Mouse (Mus musculus) intestine, postnatal 0 days (tissue): Measurements from ENCODE around the gene Psapl1. TPM values are rescaled to one million over a fixed set of nuclear protein-coding genes. Genes with fewer than 3 reads are reported as not detected.

Experiments
- ATAC-seq: fragments of 200-750 bp; cut with Nextera tagmentation; 2 replicates; pipeline ENCODE4 v1.8.0; 2017; ENCODE audit warnings: mild to moderate bottlenecking, moderate TSS enrichment, moderate library complexity
- H3K27ac ChIP-seq: fragments of 300-500 bp; sonication (generic); 2 replicates; pipeline ENCODE4 v1.5.1; 2014; ENCODE audit warnings: mild to moderate bottlenecking, low read depth, low read length, moderate library complexity
- H3K27me3 ChIP-seq: fragments of 300-500 bp; sonication (generic); replicated peaks from 2 replicates; pipeline ENCODE4 v1.6.1; 2014; ENCODE audit warnings: low read length, mixed read lengths; ENCODE audit not compliant: control insufficient read depth, insufficient read depth
- H3K36me3 ChIP-seq: fragments of 300-500 bp; sonication (generic); 2 replicates; pipeline ENCODE4 v1.6.1; 2014; ENCODE audit warnings: mild to moderate bottlenecking, moderate library complexity; ENCODE audit not compliant: control insufficient read depth, insufficient read depth
- H3K4me1 ChIP-seq: fragments of 300-500 bp; sonication (generic); replicated peaks from 2 replicates; pipeline ENCODE4 v1.6.1; 2014; ENCODE audit warnings: antibody characterized with exemption, low read length, mixed read lengths; ENCODE audit not compliant: control insufficient read depth, insufficient read depth
- H3K4me2 ChIP-seq: fragments of 300-500 bp; sonication (generic); replicated peaks from 2 replicates; pipeline ENCODE4 v1.6.1; 2014; ENCODE audit warnings: low read depth, mild to moderate bottlenecking, moderate library complexity
- H3K4me3 ChIP-seq: fragments of 300-500 bp; sonication (generic); 2 replicates; pipeline ENCODE4 v1.5.1; 2014; ENCODE audit warnings: low read depth, low read length
- H3K9ac ChIP-seq: fragments of 300-500 bp; sonication (generic); 2 replicates; pipeline ENCODE4 v1.6.1; 2014; ENCODE audit warnings: mild to moderate bottlenecking, low read depth, low read length
- H3K9me3 ChIP-seq: fragments of 300-500 bp; sonication (generic); 2 replicates; pipeline ENCODE4 v1.6.1; 2016; ENCODE audit warnings: mixed run types; ENCODE audit not compliant: control insufficient read depth
- CTCF ChIP-seq: sonication (generic); IDR thresholded peaks from 2 replicates; pipeline ENCODE4 v1.5.1; 2016; ENCODE audit warnings: low read depth, mild to moderate bottlenecking, control low read depth, antibody characterized with exemption, moderate library complexity
- WGBS: fragments of 180-500 bp; shearing (Covaris S2); extraction: QIAGEN DNeasy Blood & Tissue Kit; methylation state at CpG from one replicate; pipeline ENCODE4 v1.1.7; 2014; 5-methylcytosine and 5-hydroxymethylcytosine counted together
- polyA plus RNA-seq: library from polyadenylated mRNA; unstranded; fragments of >200 nt; fragmentation: Nextera tagmentation; extraction: Ambion mirVana; gene quantifications from 2 replicates; pipeline ENCODE4 v1.2.1, GENCODE M21; 2015

Psapl1 gene
- polyA plus RNA-seq, 1 experiment from 2014 or later = 0.39 TPM

GRCm38 (mm10) chr5:36220105-36220504 lies 16.3 kb downstream of the Psapl1 start:
- WGBS = 84% methylated on average over 4 of the region's 4 CpGs
- Histone ChIP-seq H3K36me3 (no peaks in the 10 kb centered on the region), H3K4me2 (no peak overlapping the region), H3K4me1 (no peaks in the 10 kb centered on the region), H3K4me3 (no peak overlapping the region), H3K27ac (no peak overlapping the region; the same call in 1 of the 2 replicates), H3K9me3 (no peaks in the 10 kb centered on the region), H3K27me3 (no peaks in the 10 kb centered on the region), H3K9ac (no peak overlapping the region)
- ATAC-seq = no peak
- no peak for TF ChIP-seq CTCF

- Histone ChIP-seq H3K4me2 (no peak overlapping the region), H3K4me3 (no peak overlapping the region), H3K27ac (no peak overlapping the region), H3K36me3 (no peaks in the 10 kb centered on the region), H3K9ac (no peak overlapping the region), H3K9me3 (no peaks in the 10 kb centered on the region), H3K27me3 (no peaks in the 10 kb centered on the region), H3K4me1 (no peaks in the 10 kb centered on the region)
- ATAC-seq = no peak
- 70% methylated on average over 6 of the region's 6 CpGs for WGBS
- TF ChIP-seq CTCF = no peak
Measured at GRCm38 (mm10) chr5:36220626-36221025, 16.8 kb downstream of the Psapl1 start.

- Histone ChIP-seq H3K9ac (no peak overlapping the region), H3K4me3 (no peak overlapping the region), H3K4me1 (no peaks in the 10 kb centered on the region), H3K36me3 (no peaks in the 10 kb centered on the region), H3K27ac (no peak overlapping the region), H3K27me3 (no peaks in the 10 kb centered on the region), H3K9me3 (no peaks in the 10 kb centered on the region), H3K4me2 (no peak overlapping the region)
- no peak for ATAC-seq
- peak; percentile 74 for TF ChIP-seq CTCF
- WGBS = 73% methylated on average over 6 of the region's 6 CpGs
Measured at GRCm38 (mm10) chr5:36223787-36224186, 20.0 kb downstream of the Psapl1 start.

- ATAC-seq = no peak
- 72% methylated on average over 7 of the region's 7 CpGs for WGBS
Measured at GRCm38 (mm10) chr5:36225855-36226254, 22.0 kb downstream of the Psapl1 start.

GRCm38 (mm10) chr5:36226296-36226695 lies 22.5 kb downstream of the Psapl1 start:
- Histone ChIP-seq H3K4me3 (no peak overlapping the region), H3K27ac (peak overlapping the region; percentile 46; the same call in 1 of the 2 replicates), H3K9me3 (no peaks in the 10 kb centered on the region), H3K4me1 (no peaks in the 10 kb centered on the region), H3K4me2 (no peak overlapping the region), H3K27me3 (no peaks in the 10 kb centered on the region), H3K9ac (no peak overlapping the region), H3K36me3 (no peaks in the 10 kb centered on the region)
- 59% methylated on average over 11 of the region's 11 CpGs for WGBS
- TF ChIP-seq CTCF = no peak
- no peak for ATAC-seq

More at GRCm38 (mm10) chr5:36225855-36226254, 22.0 kb downstream of the Psapl1 start:
- Histone ChIP-seq H3K4me1 (no peaks in the 10 kb centered on the region), H3K9ac (no peak overlapping the region), H3K36me3 (no peaks in the 10 kb centered on the region), H3K4me2 (no peak overlapping the region), H3K27ac (0 out of 2 replicates have a peak overlapping the region, but pooled peaks have one; percentile 30), H3K4me3 (no peak overlapping the region), H3K27me3 (no peaks in the 10 kb centered on the region), H3K9me3 (no peaks in the 10 kb centered on the region)
- no peak for TF ChIP-seq CTCF

GRCm38 (mm10) chr5:36228405-36229370 lies 24.9 kb downstream of the Psapl1 start:
- Histone ChIP-seq H3K9ac (no peak overlapping the region), H3K36me3 (no peaks in the 10 kb centered on the region), H3K4me3 (no peak overlapping the region), H3K4me2 (no peak overlapping the region), H3K27me3 (no peaks in the 10 kb centered on the region), H3K9me3 (no peaks in the 10 kb centered on the region), H3K27ac (no peak overlapping the region), H3K4me1 (no peaks in the 10 kb centered on the region)
- ATAC-seq = no peak
- no peak for TF ChIP-seq CTCF
- WGBS = 72% methylated on average over 23 of the region's 23 CpGs
